Mouse (Mus musculus): ENCODE measurements around the gene Kcnn3.
A peak's percentile ranks its signal among the peaks of the same experiment; 100 is the strongest.

The Kcnn3 gene

GRCm38 (mm10) chr3:89519894-89520293 lies at the start of gene Kcnn3:
Gene Kcnn3 (plus strand): TSS chr3:89520164.
- DNase-seq: peak; percentile 79

GRCm38 (mm10) chr3:89472280-89472679 lies 47.7 kb upstream of the Kcnn3 start:
- DNase-seq: no peak

- no peak for DNase-seq
Observed at GRCm38 (mm10) chr3:89473838-89474237, 46.1 kb upstream of the Kcnn3 start.

- DNase-seq: no peak
Observed at GRCm38 (mm10) chr3:89479055-89479454, 40.9 kb upstream of the Kcnn3 start.

DNA sequence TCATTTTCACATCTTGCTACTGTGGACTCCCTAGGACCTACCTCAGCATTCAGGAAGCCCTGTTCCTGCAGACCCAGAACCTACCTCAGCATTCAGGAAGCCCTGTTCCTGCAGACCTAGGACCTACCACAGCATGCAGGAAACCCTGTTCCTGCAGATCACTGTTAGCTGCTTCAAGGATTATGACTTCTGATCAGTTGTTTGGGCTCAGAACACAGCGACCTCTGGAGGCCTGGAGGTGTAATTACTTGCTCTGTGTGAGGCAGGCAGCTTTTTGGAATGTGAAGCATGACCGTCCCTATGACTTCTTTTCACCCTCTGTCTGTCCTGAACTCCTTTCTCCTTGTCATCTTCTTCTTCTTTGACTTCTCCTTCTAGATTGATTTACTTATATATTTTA lies 38.5 kb upstream of the Kcnn3 start:
- DNase-seq: no peak

- DNase-seq: no peak
Observed at GRCm38 (mm10) chr3:89482249-89482648, 37.7 kb upstream of the Kcnn3 start.

DNA sequence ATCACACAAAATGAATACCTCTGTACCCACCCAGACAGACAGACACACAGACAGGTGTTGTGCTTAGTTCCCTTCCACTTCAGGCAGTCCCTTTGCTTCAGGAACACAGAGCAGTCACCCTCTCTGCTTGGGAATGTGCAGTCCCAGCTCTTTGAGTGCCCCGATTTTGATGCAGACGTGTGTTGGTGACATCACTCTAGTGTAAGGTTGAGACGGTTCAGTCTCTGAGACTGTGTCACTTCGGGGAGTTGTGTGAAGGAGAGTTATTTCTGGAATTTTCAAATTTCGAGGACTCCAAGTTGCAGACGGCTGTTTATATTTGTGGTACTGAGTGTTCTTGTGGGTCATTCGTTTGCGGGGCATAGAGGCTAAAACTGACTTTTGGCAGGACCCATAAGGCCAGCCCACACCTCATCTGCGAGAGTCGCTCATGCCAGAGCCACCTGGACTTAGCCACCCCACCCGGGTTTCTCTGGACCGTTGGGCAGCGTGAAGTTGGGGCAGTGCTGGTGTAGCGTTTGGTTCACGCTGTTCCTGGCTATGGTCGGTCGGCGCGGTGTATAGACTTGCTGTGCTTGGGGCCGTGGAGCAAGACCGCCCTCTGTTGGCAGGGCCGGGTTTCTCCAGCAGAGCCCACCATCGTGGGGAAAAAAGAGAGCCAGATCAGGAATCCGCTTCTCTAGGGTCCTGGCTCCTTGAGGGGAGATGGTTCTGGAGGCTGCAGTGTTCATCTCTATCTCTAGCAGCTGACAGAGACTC lies 35.0 kb upstream of the Kcnn3 start:
- DNase-seq: peak; percentile 62

- DNase-seq: no peak
Observed at GRCm38 (mm10) chr3:89486111-89486510, 33.9 kb upstream of the Kcnn3 start.

DNA sequence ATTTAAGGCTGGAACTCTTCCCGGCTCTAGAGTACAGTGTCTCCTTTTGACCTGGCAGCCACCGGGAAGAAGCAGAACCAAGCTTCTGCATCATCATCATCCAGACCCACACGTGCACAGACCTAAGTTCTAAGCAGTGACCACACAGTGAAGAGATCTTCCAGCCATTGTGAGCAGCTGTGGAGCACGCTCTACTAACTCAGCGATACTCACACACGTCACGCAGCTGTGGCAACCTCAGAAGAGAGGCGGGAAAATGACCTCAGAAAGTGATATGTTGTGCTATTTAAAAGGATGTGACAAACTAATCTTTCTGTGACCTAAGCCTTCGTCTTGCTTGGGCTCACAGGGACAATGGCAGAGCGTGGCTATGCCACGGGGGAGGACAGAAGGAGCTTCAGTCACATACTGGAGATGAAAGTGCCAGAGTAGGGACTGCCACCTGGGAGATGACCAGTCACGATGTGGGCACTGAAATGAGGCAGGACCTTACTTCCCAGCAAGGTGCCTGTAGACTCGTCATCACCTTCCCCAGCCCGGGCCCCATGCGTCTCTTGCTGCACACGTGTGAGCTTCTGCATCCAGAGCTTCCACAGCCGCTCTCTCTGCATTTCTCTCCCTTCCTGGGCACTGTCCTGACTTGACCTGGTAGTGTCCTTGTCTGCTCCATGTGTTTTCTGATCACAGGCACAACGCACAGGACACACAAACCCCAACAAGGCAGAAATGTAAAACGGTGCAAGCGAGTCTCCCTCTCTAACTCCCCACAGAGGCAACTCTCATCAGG lies 32.9 kb upstream of the Kcnn3 start:
- no peak for DNase-seq

- DNase-seq: no peak
Observed at GRCm38 (mm10) chr3:89490790-89491189, 29.2 kb upstream of the Kcnn3 start.

- DNase-seq: no peak
Observed at GRCm38 (mm10) chr3:89491559-89491958, 28.4 kb upstream of the Kcnn3 start.

GRCm38 (mm10) chr3:89492701-89493151 lies 27.2 kb upstream of the Kcnn3 start:
- peak; percentile 87 for DNase-seq

DNA sequence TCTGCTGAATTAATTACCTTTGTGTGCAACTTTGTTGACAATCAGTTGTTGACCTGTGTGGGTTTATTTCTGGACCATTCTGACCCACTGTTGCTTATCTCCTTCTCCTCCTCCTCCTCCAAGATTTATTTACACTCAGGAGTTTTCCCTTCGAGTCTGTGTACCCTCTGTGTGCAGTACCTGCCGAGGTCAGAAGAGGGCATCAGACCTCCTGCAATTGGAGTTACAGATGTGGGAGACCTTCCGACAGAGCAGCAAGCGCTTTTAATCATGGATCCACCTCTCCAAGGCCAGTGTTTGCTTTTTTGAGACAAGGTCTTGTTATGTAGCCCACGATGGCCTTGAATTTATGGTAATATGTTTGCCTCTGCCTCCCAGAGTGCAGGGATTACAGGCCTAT lies 25.3 kb upstream of the Kcnn3 start:
- DNase-seq: no peak

- no peak for DNase-seq
Observed at GRCm38 (mm10) chr3:89496366-89496765, 23.6 kb upstream of the Kcnn3 start.

DNA sequence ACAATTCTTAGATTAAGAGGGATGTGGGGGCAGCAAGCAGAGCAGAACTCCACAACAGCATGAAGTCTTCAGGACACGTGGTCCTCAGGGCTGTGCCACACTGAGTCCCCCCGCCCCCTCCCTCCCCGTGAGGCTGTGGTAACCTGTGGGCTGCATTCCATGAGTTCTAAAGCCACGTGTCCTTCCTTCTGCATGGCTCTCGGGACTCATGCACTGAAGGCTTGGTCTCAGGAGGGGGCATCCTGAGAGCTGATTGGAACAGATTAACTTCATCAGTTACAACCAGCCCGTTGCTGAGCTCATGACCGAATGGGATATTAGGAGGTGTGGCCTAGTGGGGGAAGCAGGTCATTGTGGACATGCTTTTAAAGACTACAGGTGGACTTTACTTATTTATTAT lies 20.3 kb upstream of the Kcnn3 start:
- no peak for DNase-seq

DNA sequence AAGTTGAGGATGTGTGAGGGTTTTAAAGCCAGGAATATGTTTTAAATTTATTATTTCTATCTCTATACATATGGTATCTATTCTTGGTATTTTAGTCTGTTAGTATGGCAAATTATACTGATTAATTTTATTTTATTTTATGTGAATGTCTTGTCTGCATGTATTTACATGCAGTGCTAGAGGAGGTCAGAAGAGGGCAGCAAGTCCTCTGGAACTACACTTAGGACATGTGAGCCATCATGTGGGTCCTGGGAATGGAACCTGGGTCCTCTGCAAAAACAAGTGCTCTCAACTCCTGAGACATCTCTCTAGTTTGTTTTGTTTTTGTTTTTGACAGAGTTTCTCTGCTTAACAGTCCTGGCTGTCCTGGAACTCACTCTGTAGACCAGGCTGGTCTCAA lies 18.5 kb upstream of the Kcnn3 start:
- DNase-seq: no peak

- DNase-seq: no peak
Observed at GRCm38 (mm10) chr3:89502551-89502950, 17.4 kb upstream of the Kcnn3 start.

- DNase-seq: no peak
Observed at GRCm38 (mm10) chr3:89508041-89508440, 11.9 kb upstream of the Kcnn3 start.

DNA sequence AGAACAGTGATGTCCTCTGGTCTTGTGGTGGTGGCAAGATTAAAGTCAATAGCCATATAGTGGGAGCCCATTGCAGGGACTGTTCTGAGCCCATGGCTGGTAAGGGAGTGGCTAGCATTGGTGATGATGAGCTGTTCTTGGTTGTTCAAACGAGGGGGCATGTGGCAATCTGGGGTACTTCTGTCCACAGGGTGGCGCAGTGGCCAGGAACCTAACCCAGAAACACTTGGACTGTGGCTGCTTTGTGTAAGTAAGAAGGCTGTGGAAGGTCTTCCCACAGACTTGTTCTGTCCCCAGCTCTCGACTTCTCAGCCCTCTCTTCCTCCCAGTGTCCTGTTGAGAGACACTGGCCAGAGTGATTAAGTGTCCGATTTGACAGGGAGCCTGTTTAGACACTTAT lies 9.0 kb upstream of the Kcnn3 start:
- DNase-seq: no peak

GRCm38 (mm10) chr3:89511400-89511799 lies 8.6 kb upstream of the Kcnn3 start:
- no peak for DNase-seq

DNA sequence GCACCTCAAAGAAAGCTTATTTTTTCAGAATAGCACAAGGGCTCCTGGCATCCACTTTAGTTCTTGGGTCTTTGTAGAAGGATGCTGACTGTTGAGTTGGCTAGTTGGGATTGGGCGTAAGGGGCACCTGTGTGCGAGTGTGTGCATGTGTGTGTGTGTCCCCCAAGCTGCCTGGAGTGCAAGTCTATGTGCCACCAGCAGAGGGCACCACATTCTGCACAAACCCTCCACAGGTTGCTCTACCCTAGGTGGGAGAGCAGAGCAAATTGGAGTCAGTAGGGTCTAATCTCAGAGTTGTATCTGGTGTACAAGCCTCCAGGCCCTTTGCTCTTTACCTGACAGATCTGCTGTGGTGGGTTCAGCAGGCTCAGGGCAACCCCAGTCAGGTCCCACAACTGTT lies 7.7 kb upstream of the Kcnn3 start:
- no peak for DNase-seq

- DNase-seq: no peak
Observed at GRCm38 (mm10) chr3:89515444-89515843, 4.5 kb upstream of the Kcnn3 start.

DNA sequence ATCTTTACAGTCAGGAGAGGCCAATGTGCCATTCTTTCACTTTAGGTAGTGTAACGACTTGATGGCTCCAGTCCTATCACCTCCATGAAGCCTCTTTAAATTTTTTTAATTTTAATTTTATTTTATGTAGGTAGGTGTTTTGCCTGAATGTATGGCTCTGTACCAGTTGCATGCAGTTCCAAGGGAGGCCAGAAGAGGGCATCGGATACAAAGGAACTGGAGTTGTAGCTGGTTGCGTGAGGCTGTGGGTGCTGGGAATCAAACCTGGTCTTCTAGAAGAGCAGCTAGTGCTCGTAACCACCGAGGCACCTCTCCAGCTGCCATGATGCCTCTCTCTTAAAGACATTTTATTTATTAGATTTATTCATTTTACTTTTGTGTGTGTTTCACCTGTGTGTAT lies 3.6 kb upstream of the Kcnn3 start:
- no peak for DNase-seq

All from kidney, adult 11 months (tissue).